Mouse (Mus musculus): ENCODE measurements at regions not wholly inside any gene's neighbourhood (a gene's known extent, or its start where the extent isn't known, plus 50 kb on each side); places are given as distances from the start of the nearest gene placed in this dataset.
"Not testable (repeated sequence)": the region's sequence is repeated elsewhere in the genome, so short reads cannot be mapped to it uniquely, and the experiment has no call there.

DNA sequence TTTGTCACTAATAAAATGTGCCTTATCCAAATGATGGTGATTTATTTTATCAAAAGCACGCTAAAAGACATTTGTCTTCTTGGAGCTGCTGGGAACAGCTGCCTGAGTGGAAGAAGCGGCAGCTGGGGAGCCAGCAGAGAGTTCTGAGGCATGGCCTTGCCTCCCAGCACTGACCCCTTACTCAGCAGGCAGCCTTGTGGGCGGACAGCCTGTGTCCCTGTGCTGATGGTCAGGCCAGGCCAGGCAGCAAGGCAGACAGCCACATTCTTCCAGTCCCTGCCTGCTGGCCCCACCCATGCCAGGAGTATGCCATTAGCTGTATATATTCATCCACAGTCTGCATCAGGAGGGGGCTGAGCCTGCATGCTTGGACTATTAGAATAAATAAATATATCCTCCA lies 329.0 kb upstream of the Irx2 start:
- DNase-seq (ENCODE audit: low read depth, low spot score) (no peak), ATAC-seq (no peak)
- ChIA-PET POLR2A (no interaction called here), CTCF (no interaction called here)
- in situ Hi-C loops (cut with MboI; ENCODE audit: low pct_unique_long_range_greater_than_20kb) = no loop called here
- TF ChIP-seq CTCF (IDR thresholded peaks at IDR 0.05) = no peak
- H3K27me3 ChIP-seq = no peaks in the 10 kb centered on the region

DNA sequence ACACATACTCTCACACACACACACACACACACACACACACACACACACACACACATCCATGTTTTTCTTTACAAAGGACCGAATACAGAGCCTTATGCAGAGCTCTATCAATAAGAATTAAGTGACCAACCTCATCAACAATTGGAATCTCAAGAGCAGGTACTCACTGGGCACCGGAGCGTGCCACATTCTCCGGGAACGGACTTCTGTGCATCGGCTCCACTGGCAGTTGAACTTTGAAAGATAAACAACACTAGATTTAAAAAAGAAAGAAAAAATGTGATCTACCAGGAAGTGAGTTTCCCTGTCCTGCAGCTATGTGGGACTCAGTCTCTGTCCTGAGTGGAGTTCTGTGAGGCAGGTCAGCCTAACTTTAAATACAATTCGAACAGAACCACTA lies 327.5 kb upstream of the Irx2 start:
- H3K27me3 ChIP-seq = no peaks in the 10 kb centered on the region
- ChIA-PET CTCF (interaction anchor here (1.7 kb wide), 1 partner anchor 11 kb away, joined by 4 read pairs; no protein-coding TSS in a partner anchor), POLR2A (no interaction called here)
- in situ Hi-C loops (cut with MboI; ENCODE audit: low pct_unique_long_range_greater_than_20kb) = no loop called here
- ATAC-seq = no peak
- no peak for DNase-seq (ENCODE audit: low read depth, low spot score)
- TF ChIP-seq CTCF (IDR thresholded peaks at IDR 0.05) = no peak

DNA sequence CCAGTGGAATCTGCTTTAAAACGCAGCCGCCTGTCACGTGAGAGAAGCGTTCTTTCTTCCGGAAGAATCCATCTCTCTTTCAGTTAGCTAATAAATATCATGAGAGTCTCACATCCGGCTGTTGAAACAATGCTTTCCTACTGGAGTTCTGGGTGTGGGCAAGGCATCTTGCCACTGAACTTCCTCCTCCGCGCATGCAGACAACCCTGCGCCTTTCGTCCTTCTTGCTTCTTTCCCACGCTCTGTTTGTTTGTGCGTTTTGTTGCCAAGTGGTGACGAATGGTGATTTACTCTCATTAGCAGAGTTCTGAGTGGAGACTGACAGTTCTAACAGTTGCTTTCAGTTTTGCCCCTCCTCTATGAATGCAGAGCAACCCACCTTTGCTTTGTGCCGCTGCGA lies 326.8 kb upstream of the Irx2 start:
- CTCF ChIA-PET = interaction anchor here (1.7 kb wide), 1 partner anchor 11 kb away, joined by 4 read pairs; no protein-coding TSS in a partner anchor
- in situ Hi-C loops (cut with MboI; ENCODE audit: low pct_unique_long_range_greater_than_20kb) = no loop called here
- no peaks in the 10 kb centered on the region for H3K27me3 ChIP-seq
- no peak for TF ChIP-seq CTCF (IDR thresholded peaks at IDR 0.05)
- POLR2A ChIA-PET = no interaction called here
- DNase-seq (ENCODE audit: low read depth, low spot score) (no peak), ATAC-seq (no peak)

DNA sequence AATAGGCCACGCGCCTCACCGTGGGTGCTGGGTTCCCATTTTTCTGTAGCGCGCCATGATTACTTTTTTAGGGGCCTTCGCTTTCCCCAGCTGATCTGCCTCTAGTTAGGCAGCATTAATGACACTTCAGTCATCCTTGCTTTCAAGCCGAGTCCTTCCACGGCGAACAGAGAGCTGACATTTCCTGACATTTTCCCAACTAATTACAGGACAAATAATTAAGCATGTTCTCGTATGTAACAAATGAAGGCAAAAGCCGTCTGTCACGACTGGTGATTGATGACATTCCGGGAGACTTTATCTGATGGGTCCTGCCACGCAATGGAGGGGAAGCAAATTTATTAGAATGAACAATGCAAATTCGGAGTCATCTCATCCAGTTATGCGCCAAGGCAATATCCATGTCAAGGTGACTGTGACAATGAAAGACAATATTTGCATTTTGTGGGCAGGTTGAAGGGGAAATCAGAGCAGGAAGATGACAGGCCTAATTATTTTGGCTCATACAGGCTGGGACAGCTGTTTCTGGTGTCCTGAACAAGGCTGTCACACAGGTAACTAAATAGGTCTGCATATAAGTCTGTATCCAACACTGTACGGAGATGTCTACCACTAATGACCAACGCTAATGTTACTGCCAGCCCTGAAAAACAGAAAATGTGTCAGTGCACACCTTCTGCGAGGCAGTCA lies 326.0 kb upstream of the Irx2 start:
- POLR2A ChIA-PET = no interaction called here
- CTCF ChIA-PET = no interaction called here
- no peak for TF ChIP-seq CTCF (IDR thresholded peaks at IDR 0.05)
- in situ Hi-C loops (cut with MboI; ENCODE audit: low pct_unique_long_range_greater_than_20kb) = no loop called here
- no peak for ATAC-seq
- DNase-seq (ENCODE audit: low read depth, low spot score) = no peak
- H3K27me3 ChIP-seq = no peaks in the 10 kb centered on the region

DNA sequence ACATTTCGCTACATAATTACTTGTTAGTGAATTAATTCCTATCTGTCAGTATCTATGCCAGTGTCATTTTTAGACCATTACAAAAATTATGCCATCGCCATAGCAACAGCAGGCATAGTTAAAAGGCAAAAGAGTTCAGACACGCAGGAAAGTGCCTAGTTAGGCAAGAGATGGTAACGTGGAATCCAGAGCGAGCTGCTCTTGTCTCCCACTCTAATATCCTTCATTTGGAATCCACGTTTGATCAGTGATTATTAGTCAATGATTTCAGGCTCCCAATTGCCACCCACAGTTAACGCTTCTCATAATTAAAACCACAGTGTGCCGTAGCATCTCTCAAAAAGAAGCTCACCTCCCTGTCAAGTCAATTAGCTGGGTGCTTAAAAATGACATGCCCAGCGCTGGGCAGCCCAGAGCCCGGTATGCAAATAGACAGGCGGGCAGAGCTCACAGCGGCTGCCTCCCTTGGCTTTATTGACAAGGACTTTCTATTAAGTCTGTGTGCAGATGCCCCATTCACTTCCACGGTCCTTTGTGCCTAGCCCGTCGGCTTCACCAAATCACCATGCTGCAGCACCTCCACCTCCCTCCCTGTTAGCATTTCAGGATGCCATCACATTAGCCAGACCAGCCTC lies 325.4 kb upstream of the Irx2 start:
- ATAC-seq (no peak), DNase-seq (ENCODE audit: low read depth, low spot score) (no peak)
- H3K27me3 ChIP-seq = no peaks in the 10 kb centered on the region
- in situ Hi-C loops (cut with MboI; ENCODE audit: low pct_unique_long_range_greater_than_20kb) = no loop called here
- POLR2A ChIA-PET = no interaction called here
- no peak for TF ChIP-seq CTCF (IDR thresholded peaks at IDR 0.05)
- CTCF ChIA-PET = no interaction called here

DNA sequence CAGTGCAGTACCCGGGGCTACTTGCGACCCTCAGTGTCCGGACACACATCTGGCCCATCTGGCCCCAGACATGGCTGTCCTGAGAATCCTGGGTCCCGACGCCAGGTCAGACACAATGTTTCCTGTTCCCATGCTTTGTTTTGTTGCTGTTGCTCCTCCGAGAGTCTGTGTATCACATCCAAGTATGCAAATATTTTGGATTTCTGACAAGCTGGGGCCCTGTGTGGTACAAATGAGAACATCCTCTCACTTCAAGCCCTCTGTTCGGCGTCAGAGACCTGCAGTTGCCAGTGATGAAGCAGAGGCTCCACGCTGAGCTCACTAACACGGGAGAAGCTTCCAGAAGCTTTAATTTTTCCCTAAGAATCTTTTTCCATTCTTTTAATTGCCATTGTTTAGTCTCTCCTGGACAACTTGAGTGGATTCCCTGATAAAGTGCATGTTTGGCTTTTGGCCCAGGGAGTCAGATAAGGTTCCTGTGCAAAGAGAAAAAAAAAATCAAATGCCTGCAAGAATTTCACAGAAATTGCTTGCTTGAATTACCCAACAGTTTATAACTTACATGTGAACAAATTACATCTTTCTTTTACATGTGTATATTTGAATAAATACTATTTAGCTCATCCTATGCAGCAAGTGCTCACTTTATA lies 304.5 kb upstream of the Irx2 start:
- no peak for TF ChIP-seq CTCF (IDR thresholded peaks at IDR 0.05)
- H3K27me3 ChIP-seq = peaks cover 6% of the 10 kb centered on the region
- ChIA-PET CTCF (no interaction called here), POLR2A (interaction anchor here (0.8 kb wide), 1 partner anchor 105 kb away, joined by 3 read pairs; no protein-coding TSS in a partner anchor)
- in situ Hi-C loops (cut with MboI; ENCODE audit: low pct_unique_long_range_greater_than_20kb) = no loop called here
- ATAC-seq (no peak), DNase-seq (ENCODE audit: low read depth, low spot score) (no peak)

DNA sequence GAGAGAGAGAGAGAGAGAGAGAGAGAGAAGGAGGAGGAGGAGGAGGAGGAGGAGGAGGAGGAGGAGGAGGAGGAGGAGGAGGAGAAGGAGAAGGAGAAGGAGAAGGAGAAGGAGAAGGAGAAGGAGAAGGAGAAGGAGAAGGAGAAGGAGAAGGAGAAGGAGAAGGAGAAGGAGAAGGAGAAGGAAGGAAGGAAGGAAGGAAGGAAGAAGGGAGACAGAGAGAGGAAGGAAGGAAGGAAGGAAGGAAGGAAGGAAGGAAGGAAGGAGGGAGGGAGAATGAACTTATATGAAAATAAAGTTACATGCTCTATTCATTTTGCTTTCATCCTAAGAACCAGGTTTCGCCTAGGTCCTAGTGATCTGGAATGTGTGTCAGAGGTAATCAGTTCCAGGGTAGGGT lies 302.4 kb upstream of the Irx2 start:
- in situ Hi-C loops (cut with MboI; ENCODE audit: low pct_unique_long_range_greater_than_20kb); POLR2A ChIA-PET; H3K27me3 ChIP-seq; DNase-seq (ENCODE audit: low read depth, low spot score); ATAC-seq; CTCF ChIA-PET: not testable (repeated sequence)

DNA sequence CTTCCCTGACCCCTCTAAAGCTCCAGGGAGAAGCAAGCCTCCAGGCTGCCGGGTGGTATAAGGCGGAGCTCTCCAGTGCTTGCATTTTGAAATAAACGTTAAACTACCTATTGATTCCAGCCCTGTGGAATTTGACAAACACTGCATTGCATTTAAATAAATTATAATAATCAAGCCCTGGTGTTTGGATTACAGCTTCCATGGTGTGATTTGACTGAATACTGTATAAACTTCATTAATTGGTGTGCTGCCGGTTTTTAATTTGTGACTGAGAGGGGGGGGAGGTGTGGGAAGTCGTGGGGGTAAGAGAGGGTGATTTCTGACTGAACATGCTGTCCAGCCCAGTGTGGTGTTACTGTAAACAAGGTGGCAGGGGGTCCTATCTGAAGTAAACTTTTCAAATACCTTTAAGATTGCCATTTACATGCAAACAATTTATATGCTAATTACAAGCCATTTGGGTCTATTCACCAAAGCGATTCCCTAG lies 282.9 kb upstream of the Irx2 start:
- POLR2A ChIA-PET = no interaction called here
- no peak for TF ChIP-seq CTCF (IDR thresholded peaks at IDR 0.05)
- H3K27me3 ChIP-seq = no peaks in the 10 kb centered on the region
- ATAC-seq (no peak), DNase-seq (ENCODE audit: low read depth, low spot score) (no peak)
- in situ Hi-C loops (cut with MboI; ENCODE audit: low pct_unique_long_range_greater_than_20kb) = no loop called here
- CTCF ChIA-PET = no interaction called here

DNA sequence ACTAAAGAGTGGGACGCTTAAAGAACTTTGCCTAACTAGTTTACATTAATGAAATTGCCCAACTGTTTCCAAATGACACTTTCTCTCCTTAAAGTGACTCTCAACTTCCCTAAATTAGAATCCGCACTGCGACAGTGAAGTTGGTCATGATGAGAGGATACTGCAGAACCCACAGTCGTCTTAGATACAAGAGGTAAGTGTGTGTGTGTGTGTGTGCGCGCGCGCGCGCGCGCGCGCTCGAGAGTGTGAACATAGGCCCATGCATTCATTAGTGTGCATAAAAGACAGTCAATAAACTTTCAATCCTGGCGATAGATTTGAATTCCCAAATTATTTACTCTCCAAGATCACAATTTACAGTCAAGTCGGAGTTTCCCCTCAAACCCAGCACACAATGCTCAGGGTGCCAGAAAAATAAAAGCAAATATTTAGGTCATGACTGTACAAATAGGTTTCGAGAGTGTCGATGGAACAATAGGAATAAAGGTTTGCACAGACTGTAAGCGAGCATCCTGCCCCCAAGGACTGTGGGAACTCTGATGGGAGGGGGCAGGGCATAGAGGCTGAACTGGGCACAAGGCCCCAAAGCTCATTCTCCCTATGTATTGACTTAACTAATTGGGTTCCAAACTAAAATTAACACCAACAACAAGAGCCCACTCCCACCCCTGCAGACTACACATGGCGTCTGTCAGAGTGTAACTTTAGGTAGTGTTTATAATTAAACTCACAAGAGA lies 282.2 kb upstream of the Irx2 start:
- ATAC-seq = no peak
- in situ Hi-C loops (cut with MboI; ENCODE audit: low pct_unique_long_range_greater_than_20kb) = no loop called here
- DNase-seq (ENCODE audit: low read depth, low spot score) = no peak
- no peaks in the 10 kb centered on the region for H3K27me3 ChIP-seq
- ChIA-PET CTCF (no interaction called here), POLR2A (no interaction called here)
- no peak for TF ChIP-seq CTCF (IDR thresholded peaks at IDR 0.05)

DNA sequence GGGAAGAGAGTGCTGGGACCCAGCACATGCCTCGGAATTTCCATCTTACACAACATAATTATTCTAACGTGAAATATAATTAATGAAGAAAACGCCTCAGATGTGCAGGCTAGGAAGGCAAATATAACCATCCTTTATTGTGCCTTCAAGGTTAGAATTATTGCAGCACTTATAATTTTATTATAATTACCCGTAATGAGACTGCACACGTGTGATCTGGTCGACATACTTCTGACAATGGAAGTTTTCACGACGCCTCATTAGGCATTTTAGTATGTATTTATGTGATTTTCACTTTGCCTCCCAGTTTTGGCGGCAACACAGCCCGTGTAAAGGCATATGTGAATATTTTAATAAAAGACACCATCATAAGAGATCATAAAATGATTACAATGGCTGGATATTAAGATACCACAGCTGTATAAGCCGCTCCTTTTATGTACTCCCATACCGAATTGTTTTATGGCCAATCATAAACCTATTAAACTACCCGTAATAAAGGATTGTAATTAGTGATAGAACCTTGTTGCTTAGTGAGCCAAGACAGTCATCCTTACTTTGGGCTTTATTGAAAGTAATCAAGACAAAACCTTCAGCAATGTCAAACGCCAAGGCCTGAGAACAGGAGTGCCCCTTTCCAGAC lies 281.6 kb upstream of the Irx2 start:
- DNase-seq (ENCODE audit: low read depth, low spot score) (no peak), ATAC-seq (no peak)
- no peaks in the 10 kb centered on the region for H3K27me3 ChIP-seq
- in situ Hi-C loops (cut with MboI; ENCODE audit: low pct_unique_long_range_greater_than_20kb) = no loop called here
- TF ChIP-seq CTCF (IDR thresholded peaks at IDR 0.05) = no peak
- ChIA-PET POLR2A (no interaction called here), CTCF (no interaction called here)

All from Patski (cell line).